Mouse (Mus musculus): Measurements from ENCODE around the gene Spty2d1.
"Not testable (repeated sequence)": the region's sequence is repeated elsewhere in the genome, so short reads cannot be mapped to it uniquely, and the experiment has no call there.

The Spty2d1 gene

DNA sequence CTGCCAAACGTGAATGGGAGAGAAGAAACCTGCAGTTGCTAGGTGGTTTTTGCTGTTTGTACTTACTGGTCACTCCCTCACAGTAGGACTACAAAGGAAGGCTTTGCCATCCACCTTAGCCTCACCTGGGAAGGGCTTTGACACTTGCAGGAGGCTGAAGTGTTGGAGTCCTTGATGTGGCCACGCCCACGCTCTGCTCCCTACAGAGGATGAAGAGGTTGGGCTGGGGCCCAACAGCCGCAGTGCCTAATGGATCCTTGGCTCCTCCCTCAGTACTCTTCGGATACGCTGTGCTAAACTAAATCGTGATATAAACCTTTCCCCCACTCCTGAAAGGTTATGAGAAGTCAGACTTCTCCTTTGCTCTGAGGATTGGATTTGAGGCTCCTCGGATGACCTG is 12.7 kb upstream of the Spty2d1 start:
- DNase-seq (ENCODE audit: low spot score) = peak; percentile 26

DNA sequence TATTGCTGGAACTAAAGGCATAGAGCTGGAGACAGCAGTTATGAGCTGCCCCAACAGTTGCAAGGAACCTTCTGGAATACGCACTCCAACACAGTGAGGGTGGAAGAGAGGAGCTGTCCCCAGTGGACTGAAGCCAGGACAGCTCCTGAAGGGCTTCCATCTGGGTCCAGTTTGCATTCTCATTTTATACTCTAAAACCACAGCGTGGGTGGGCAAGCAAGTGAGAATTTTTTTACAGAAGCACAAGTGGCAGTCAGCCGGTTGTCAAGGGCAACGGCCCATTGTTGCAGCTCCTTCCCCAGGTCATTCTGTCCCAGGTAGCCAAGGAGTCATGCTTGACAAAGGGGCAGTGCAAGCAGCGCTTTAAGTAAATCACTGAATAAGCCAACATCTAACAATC is 11.4 kb upstream of the Spty2d1 start:
- peak; percentile 16 for DNase-seq (ENCODE audit: low spot score)

- DNase-seq (ENCODE audit: low spot score) = no peak
These were observed 8.9 kb upstream of the Spty2d1 start for GRCm38 (mm10) chr7:47017146-47017545.

- no peak for DNase-seq (ENCODE audit: low spot score)
These were observed 8.4 kb upstream of the Spty2d1 start for GRCm38 (mm10) chr7:47016602-47017001.

DNA sequence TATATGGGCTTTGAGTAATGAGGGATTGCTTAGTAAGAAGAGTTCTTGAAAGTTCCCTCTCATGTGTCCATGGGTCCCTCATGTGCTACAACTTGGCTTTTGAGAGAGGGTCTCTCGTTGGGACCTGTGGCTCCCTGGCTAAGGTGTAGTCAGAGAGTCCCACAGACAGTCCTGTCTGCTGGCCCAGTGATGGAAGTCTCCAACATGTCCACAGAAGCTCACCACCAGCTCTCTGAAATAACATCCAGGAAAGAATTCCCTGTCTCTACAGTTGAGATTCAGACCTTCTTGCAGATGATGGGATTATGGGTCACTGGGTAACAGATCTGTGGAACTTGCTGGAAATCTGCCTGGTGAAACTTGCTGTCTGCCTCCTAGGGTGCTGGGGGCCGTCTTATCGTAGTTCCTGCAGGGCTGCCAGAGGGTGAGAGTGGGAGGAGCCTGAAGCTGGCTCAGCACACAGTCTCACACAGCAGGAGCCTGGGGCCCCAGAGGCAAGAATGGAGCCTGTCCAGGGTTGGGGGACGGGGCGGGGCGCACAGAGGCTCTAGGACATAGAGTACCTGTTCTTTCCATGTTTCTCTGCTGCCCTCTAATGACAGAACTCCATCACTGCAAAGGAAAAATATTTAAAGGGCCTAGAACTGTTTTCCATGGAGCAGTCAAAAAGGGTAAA is 7.3 kb upstream of the Spty2d1 start:
- DNase-seq (ENCODE audit: low spot score) = peak; percentile 93

DNA sequence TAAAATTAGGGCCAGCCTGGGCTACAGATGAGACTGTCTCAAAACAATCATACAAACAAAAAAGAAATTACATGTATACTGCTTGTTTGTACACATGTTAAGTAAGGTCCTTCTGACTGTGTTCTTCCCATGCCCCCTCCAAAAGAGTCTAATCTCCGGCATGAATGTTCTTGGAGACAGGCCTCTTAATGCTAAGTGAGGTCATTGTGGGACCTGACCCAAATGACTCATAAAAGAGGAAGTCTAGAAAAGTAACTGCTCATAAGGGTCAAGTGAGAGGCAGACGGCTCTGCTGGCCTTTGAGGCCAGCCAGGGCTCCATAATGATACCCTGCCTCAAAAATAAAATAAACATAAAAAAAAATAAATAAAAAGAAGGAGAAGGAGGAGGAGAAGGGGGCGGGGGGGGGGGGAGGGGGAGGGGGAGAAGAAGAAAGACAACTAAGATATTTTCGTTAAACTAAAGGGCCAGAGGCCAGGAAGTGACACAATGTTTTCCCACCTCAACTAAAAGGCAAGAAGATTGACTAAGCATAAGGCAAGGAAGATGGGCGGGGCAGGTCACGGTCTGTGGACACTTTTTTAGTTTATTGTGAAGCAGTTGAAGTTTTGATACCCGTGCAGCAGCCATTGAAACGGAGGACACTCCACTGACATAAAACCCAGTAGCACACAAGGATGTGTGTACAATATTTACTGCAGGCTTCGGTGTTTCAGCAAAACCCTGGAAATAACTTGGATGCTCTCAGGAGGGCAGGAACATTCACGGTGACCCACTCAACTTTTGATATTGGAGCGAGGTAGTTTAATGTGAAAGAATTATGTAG is 6.6 kb upstream of the Spty2d1 start:
- peak; percentile 84 for DNase-seq (ENCODE audit: low spot score)

GRCm38 (mm10) chr7:47013131-47013767 is 5.0 kb upstream of the Spty2d1 start:
- DNase-seq (ENCODE audit: low spot score) = no peak

GRCm38 (mm10) chr7:47007818-47008167 is 418 bp downstream of the Spty2d1 start:
- no peak for DNase-seq (ENCODE audit: low spot score)

DNA sequence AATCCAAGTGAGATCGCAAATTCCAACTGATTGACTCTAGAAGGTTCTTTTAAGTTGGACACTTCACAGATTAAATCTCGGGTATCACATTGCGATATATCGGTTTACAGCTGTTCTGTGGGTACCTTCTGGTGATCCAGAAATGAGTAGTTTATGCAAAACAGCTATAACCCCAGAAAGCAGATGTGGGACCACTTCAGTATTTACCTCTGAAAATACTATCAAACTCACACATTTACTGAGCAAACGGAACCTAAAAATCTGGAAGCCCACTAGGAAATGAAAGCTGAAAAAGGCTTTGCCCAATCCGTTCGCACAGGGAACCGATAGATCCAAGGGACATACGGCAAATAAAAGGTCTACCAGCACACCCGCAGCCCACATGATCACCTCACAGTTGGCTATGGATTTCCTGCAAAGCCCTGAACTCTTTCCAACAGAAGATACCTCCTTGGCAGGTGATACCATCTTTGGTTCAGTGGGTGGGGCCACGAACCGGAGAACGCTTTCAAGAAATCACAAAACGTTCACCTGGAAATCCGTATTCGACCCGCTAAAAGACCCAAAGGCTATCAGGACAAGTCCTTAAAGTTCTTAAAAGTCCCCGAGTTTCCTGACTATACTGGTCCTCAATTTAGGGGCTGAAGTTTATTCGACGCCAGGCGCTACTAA is 966 bp downstream of the Spty2d1 start:
- no peak for DNase-seq (ENCODE audit: low spot score)

DNA sequence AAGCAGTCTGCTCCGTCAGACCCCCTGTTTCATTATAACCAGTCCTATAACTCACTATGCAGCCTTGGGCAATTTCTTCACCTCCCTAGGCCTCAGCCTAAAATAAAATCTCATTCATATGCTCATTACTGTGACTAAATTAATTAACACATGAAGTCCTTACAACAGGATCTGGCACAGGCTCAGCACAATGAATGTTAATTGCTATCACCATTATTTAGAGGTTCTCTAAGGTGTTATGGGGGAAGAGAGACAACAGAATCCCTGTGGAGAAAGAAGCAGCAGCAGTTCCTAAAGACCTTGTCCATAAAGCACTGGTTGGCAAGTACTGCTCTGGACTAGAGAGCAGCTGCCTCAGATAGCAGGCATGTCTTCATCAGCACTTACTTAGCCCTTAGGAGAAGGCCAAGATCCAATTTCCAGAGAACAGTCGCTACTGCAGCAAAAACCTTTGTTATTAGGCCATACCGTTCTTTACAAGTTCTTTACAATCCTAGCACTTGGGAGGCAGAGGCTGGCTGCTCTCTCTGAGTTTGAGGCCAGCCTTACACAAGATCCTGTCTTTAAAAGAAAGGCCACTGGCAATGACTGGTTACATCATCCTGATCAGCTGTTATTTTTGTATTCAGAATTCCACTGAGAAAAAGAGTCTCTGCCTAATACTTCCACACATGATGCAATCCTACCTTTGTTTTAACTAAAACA is 4.6 kb downstream of the Spty2d1 start:
- no peak for DNase-seq (ENCODE audit: low spot score)

- DNase-seq (ENCODE audit: low spot score) = no peak
These were observed 6.3 kb downstream of the Spty2d1 start for GRCm38 (mm10) chr7:47001900-47002275.

GRCm38 (mm10) chr7:47001125-47001899 is 6.9 kb downstream of the Spty2d1 start:
- no peak for DNase-seq (ENCODE audit: low spot score)

- DNase-seq (ENCODE audit: low spot score) = peak; percentile 62
These were observed 7.6 kb downstream of the Spty2d1 start for GRCm38 (mm10) chr7:47000644-47000983.

- DNase-seq (ENCODE audit: low spot score) = no peak
These were observed 8.1 kb downstream of the Spty2d1 start for GRCm38 (mm10) chr7:46999983-47000643.

- no peak for DNase-seq (ENCODE audit: low spot score)
These were observed 9.3 kb downstream of the Spty2d1 start for GRCm38 (mm10) chr7:46998942-46999341.

- DNase-seq (ENCODE audit: low spot score) = no peak
These were observed 10.4 kb downstream of the Spty2d1 start for GRCm38 (mm10) chr7:46997644-46998395.

DNA sequence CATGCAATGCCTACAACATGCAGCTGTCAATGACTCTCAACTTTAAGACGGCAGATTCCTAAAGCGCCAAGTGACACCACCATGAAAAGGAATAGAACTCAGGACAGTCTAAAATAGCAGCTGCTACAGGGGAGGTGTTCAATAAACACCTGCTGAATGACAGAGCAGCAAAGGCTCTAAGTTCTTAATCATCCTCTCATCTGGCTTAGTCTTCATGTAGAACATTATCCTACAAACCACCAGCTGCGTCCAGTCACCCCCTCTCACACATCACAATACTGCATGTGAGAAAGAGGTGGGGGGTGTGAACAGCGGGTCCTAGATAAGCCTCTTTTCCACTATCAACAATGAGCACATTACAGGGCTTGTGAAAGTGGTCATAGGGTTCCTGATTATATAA is 11.2 kb downstream of the Spty2d1 start:
- DNase-seq (ENCODE audit: low spot score) = no peak

DNA sequence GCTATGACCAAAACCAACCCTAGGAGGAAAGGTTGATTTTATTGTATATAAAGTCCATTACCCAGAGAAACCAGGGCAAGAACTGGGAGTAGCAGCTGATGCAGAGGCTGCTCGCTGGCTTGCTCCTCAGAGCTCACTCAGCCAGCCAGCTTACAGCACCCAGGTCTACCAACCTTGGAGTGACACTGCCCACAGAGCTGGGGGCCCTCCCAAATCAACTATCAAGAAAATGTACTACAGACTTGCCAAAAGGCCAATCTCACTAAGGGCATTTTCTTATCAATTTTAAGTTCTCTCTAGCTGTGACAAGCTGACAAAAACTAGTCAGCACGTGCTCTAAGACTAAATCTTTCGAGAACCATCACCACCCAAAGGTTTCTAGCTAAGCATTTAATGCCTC is 12.7 kb downstream of the Spty2d1 start:
- no peak for DNase-seq (ENCODE audit: low spot score)

- no peak for DNase-seq (ENCODE audit: low spot score)
These were observed 15.1 kb downstream of the Spty2d1 start for GRCm38 (mm10) chr7:46993079-46993478.

DNA sequence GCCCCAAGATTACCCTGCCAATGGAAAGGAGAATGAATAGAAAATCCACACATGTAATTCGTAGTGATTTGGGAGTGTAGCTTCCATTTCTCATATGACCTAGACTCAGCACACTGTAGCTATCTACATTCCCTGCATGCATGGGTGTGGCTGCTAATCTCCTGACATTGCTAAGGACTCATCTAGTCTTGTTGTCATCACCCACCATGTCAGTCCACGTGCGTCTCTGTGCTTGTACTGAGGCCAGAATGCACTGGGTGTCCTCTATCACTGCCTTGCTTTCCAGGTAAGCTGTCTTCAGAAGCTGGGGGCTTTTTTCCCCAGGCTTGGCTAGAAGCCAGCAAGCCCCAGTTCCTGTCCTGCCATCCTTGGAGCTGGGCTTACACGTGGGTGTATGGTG is 18.8 kb downstream of the Spty2d1 start:
- DNase-seq (ENCODE audit: low spot score) = not testable (repeated sequence)
